Mouse (Mus musculus) C2C12 (cell line): ENCODE data around the gene E4f1.

Experiments used
- CTCF ChIP-seq: IDR thresholded peaks from one replicate; pipeline ENCODE4 v1.5.1; 2011; ENCODE audit not compliant: control insufficient read depth, insufficient read depth, insufficient read length
- USF1 ChIP-seq: IDR thresholded peaks from one replicate; pipeline ENCODE4 v1.6.1; 2011; ENCODE audit warnings: low read depth, mild to moderate bottlenecking, control low read depth, moderate library complexity

GRCm38 (mm10) chr17:24474557-24474956 lies 4.4 kb upstream of the E4f1 start:
- TF ChIP-seq USF1 (no peak), CTCF (no peak)
